Mouse (Mus musculus): ENCODE results near the gene Myo18a. TPM values are rescaled to one million over a fixed set of nuclear protein-coding genes. Genes with fewer than 3 reads are reported as not detected.
A peak's percentile ranks its signal among the peaks of the same experiment; 100 is the strongest.

The Myo18a gene
- total RNA-seq, 2 experiments from 2014 or later, result 252 to 259 TPM

- intact Hi-C loops (cut with DNase I), result no loop called here
- no peak for DNase-seq
Observed at GRCm38 (mm10) chr11:77888846-77889245, 125.8 kb downstream of the Myo18a start.

DNA sequence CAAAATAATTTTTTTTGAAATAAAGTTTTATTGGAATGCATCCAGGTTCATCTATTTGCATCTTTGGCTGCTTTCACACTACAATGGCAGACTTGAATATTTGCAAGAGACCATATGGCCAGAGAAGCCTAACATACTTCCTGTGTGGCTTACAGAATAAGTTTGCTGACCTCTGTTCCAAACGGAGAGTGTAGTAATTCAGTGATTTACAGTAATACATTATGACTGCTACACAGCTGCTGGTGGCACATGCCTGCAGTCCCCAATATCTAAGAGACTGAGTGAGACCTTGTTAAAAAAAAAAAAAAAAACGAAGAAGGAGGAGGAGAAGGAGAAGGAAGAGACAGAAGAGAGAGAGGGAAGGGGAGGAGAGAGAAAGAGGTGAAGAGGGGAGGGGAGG is 126.4 kb downstream of the Myo18a start:
- intact Hi-C loops (cut with DNase I), result no loop called here
- no peak for DNase-seq

DNA sequence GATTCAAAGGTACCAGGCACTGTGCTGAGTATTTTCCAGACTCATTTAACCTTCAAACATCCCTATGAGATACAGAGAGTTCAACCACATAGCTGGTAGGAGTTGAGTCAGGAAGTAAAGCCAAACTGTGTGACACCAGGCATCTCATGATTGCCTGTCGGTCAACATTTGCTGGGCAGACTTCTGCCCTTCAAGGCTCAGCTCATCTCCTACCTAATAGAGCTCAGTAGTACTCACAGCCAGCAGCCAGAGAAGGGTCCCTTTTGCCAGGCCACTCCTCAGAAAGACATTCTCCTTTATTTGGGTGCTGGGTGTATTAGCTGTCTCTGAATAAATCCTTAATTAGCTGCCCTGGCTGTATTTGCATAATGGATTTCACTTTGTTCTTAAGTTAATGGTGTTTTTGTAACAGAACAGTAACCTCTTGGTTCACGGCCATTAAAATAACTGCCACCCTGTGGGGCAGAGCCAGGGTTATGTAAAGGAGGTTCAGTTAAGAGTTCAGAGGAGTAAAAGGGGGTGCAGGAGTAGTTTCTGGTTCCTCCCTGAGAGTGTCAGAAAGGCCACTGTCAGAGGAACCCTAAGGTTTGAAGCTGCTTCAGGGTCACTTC is 127.7 kb downstream of the Myo18a start:
- DNase-seq, result no peak
- intact Hi-C loops (cut with DNase I), result no loop called here

DNA sequence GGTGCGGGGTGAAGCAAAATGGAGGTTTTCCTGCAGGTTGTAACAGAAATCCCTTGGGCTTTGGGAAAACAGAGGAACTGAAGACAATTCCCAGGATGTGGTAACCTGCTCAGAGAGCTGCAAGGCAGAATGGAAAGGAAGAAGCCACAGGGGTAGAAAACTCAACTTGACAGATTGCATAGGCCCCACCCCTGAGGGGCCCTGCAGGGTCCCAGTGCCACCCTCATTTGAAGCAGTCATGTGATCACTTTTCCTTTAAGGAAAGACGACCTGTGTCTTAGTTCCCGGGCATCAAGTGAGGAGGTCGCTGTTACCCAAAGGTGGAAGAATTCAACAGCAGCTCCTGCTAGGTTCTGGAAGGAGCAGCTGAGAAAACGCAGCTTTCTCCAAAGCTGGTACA is 129.8 kb downstream of the Myo18a start:
- no peak for DNase-seq
- intact Hi-C loops (cut with DNase I), result no loop called here

GRCm38 (mm10) chr11:77893283-77893682 is 130.2 kb downstream of the Myo18a start:
- no peak for DNase-seq
- intact Hi-C loops (cut with DNase I), result no loop called here

DNA sequence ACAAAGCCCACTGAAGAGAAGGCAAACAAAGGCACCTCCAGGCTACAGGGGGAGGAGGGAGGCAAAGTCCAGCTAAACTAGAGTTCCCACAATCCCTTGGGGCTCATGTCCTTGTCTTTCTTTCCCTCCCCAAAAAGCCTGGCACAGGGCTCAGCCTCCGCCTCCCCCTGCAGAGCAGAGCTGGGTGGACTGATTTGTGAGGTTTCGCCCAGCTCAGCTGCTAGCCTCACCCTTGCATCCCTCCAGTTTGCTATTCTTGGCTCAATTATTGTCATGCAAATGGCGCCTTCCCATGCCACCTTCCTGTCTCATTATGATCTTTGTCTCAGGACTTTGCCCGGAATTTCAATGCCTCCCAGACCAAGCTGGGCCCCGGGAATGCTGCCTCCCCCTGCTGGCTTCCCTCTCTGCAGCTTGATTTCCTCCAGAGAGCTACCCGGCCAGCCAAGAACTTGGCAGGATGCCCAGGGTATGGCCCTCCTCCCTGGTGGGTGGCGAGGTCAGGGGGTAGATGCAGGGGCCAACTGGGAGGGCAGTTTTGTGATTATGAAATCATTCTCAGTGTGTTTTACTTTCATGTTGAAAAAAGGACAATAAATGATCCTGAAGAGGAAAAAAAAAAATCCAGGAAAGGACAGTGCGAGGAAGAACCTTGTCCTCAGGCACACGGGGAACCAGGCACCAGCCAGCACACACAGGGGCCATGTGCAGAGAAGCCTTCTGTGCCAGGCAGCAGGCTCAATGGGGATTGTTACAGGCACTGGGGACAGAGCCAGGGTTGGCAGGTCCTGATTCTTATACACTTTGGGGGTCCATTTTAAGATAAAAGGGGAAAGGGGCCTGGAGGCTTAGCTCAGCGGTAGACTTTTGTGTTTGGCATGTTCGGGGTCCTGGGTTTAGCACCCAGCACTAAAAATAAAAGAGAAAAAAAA is 131.0 kb downstream of the Myo18a start, which contains the start of gene Pipox:
Gene Pipox (minus strand): TSS at position 310 of the 932 bp plus-strand sequence.
- peak; percentile 76 to 85 for DNase-seq
- intact Hi-C loops (cut with DNase I), result no loop called here

DNA sequence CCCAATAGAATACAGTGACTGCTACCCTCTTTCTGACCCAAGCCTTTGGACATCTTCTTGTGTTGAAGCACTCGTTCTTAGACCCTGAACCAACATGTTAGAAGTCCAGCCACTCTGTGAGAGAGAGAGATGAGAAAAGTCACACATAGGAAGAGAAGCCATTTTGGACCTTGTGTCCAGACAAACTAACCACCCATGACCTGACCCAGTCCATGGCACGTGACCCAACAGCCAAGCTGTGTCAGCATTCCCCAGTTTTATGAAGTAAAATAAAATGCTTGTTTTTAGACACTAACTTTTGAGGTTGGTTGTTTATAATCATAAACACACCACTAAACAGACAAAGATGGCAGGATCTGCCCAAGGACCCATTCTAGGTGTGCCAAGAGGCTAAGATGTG is 131.9 kb downstream of the Myo18a start:
- no peak for DNase-seq
- intact Hi-C loops (cut with DNase I), result no loop called here

DNA sequence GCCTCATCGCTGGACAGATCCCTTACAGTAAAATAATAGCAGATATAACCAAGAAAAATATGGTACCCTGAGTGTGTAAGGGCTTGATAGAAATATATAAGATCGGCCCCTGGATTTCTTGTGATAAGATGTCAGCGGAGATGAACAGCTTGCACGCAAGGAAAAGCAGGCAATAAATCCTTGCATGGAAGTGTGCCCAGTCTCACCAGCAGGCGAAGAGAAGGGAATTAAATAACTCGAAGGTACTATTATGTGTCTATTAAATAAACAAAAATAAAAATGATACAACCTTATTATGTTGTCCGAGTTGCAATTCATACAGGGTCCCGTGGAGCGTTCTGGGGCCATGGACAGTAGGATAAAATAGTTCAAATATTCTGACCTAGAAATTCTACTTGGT is 133.0 kb downstream of the Myo18a start:
- DNase-seq, result no peak
- intact Hi-C loops (cut with DNase I), result no loop called here

GRCm38 (mm10) chr11:77896480-77896819 is 133.4 kb downstream of the Myo18a start:
- intact Hi-C loops (cut with DNase I), result no loop called here

DNA sequence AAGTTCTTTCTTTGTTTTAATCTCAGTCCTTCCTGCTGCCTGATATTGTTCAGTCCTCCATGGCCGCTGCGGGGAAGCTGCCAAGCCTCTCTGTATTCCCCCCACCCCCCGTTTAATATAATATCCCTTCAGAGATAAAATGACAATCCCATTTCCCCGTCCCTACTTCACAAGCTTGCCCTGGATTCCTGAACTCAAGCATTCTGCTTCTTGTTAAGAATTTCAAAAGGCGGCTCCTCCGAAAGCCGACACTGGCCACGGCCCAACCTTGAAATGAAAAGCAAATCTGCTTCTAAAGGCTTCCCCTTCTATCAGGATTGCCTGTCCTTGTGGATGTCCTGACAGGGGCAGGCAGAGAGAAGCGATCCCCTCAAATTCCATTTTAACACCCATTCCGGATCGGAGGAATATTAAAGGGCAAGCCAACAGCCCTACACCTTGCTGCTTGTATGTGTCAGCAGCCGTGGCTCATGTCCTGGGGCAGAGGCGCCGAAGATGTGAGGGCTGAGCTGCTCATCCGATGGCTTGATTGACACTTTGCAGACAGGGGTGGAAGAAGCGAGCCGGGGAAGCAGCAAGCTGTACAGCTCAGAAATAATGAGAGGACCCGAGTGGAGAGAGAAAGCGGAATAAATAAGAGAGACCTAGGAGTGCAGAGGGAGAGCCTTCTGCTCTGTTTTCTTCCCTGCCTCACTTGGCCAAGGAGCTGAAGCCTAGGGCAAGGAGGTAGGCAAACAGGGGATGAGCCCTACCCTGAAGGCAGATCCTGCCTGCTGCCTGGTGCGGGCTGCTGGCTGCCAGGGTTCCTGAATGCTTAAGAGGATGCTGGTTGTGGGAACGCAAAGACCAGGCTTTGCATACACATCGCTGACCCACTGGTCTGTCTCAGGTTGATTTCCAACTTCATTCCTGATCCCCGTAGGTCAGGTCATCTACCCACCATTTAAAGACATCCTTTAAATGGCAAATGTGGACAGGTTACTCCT is 134.1 kb downstream of the Myo18a start:
- intact Hi-C loops (cut with DNase I), result no loop called here
- peak in 1 of 2 experiments; percentile 7 for DNase-seq

More at GRCm38 (mm10) chr11:77896480-77896819, 133.4 kb downstream of the Myo18a start:
- no peak for DNase-seq

DNA sequence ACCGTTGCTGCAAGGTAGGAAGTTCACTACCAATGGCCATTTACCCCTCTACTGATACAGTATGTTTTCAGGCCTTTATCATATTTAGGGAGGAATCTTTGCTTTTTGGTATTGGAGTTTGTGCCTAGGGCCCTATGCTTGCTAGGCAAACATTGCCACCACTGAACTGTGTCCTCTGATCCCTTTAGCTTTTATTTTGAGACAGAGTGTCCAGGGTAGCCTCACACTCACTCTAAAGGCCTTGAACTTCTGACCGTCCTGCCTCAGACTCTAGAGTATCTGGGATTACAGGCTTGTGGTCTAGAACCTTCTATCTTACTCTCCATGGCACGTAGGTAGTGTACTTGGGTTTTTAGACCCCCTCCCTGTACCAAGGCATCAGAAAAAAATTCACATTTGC is 137.1 kb downstream of the Myo18a start:
- DNase-seq, result no peak
- intact Hi-C loops (cut with DNase I), result no loop called here

- intact Hi-C loops (cut with DNase I), result no loop called here
- no peak for DNase-seq
Observed at GRCm38 (mm10) chr11:77900696-77901095, 137.7 kb downstream of the Myo18a start.

DNA sequence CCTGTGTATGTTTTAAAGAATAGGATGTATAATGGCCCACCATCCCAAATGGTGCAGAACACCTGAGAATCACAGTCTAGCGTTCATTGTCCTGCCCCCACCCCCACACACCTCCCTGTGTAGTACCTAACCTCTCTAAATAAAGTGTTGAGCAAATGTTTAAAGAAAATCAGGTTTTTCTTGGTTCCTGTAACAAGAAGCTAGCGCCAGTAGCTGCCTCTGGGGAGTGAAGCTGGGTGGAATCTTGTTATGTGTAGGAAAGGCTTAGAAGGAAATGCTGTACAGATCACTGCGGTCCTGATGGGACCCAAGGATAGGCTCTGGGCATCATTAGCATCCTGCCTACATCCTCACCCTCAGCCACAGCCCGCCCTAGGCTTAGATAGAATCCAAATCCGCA is 138.3 kb downstream of the Myo18a start:
- intact Hi-C loops (cut with DNase I), result no loop called here
- DNase-seq, result no peak

DNA sequence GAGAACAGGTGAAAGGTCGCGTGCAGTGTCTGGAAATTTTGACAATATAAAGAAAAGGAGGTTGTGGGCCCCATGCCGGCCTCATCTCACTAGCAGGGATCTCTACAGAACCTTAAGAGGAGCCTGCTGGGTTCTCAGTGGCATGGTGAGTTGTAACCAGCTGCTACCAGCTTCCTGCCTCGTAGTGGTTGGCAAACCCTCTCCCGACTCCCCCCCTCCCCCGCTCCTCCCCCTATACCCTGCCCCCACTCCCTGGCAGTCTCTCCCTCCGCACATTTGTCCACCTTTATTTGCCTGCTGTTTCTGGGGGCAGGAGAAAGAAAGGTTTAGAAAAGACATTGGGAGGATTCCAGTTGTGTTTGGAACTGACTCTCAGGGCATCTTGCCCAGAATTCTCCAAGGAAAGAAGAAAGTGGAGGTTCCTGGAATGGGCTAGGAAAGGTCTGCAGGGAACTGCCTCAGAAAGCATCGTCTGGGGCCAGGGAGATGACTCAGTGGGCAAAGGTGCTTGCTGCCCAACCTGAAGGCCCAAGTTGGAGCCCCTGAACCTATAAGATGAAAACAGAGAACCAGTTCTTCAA is 138.8 kb downstream of the Myo18a start:
- no peak for DNase-seq
- intact Hi-C loops (cut with DNase I), result no loop called here

GRCm38 (mm10) chr11:77903761-77904160 is 140.7 kb downstream of the Myo18a start:
- DNase-seq, result no peak
- intact Hi-C loops (cut with DNase I), result no loop called here

GRCm38 (mm10) chr11:77904707-77905106 is 141.7 kb downstream of the Myo18a start:
- intact Hi-C loops (cut with DNase I), result no loop called here

GRCm38 (mm10) chr11:77906097-77906687 is 143.1 kb downstream of the Myo18a start:
- peak; percentile 15 to 30 for DNase-seq
- intact Hi-C loops (cut with DNase I), result no loop called here

More at GRCm38 (mm10) chr11:77904707-77905106, 141.7 kb downstream of the Myo18a start:
- no peak for DNase-seq

DNA sequence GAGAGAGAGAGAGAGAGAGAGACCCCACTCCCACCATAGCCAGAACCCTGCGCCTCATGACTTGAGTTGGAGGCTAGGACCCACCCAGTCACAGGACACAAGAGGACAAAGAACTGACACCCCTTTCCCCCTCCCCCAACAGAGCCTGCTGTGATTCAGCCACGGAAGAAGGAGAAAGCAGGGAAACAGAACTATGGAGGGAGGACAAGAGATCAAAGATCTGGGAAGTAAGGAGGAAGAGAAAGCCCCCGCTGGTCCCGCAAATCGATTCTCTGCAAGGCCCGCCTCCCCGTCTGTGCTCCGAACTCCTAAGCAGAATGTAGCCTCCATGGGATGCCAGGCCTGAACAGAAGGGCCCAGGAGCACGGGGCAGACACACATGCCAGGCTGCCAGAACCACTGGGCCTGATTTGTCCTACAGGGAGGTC is 143.7 kb downstream of the Myo18a start:
- no peak for DNase-seq
- intact Hi-C loops (cut with DNase I), result no loop called here

DNA sequence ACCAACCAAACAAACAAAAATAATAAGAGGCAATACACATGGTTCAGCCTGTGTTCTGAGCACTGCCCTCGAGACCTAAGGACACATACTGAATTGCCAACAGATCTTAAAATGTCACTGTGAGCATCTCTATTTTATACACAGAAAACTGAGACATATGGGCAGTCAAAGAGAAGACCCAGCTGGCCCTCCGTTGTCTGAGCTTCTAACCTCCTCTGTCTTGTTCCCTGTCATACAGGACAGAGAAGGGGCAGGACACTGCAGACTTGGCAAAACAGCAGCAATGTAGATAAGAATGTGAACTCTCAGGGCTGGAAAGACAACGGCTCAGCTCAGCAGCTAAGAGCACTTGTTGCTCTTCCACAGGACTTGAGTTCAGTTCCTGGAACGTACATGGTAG is 145.4 kb downstream of the Myo18a start:
- no peak for DNase-seq
- intact Hi-C loops (cut with DNase I), result no loop called here

DNA sequence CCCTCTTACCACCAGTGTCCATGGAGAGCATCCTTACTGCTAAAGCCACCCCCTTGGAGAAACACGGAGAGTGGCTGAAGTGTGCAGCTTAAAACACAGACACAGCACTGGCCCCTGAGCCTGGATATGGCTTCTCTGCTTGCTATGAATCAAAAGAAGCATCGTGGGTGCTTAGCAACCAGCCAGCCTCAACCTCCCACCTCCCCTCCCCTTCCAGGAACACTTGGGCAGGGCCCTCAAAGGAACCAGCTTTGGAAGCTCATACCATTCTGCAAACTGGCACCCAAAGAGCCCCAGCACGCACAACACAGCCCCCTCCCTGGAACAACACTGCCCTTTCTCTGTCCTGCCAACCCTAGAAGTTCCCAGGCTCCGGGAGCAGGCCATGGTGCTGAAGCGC is 146.3 kb downstream of the Myo18a start:
- DNase-seq, result no peak
- intact Hi-C loops (cut with DNase I), result no loop called here

Measured in heart, postnatal 14 days (tissue).